Mouse (Mus musculus): ENCODE results near the gene Paqr5.

- TF ChIP-seq POLR2A (IDR thresholded peaks at IDR 0.05; ENCODE audit: borderline replicate concordance, extremely low read depth, insufficient read depth, insufficient read length, poor library complexity, severe bottlenecking) (no peak), CTCF (IDR thresholded peaks at IDR 0.05; ENCODE audit: borderline replicate concordance, extremely low read depth, insufficient read depth, insufficient read length) (no peak)
These were observed 74.4 kb downstream of the Paqr5 start for GRCm38 (mm10) chr9:61952241-61952640.
